Mouse (Mus musculus) MEL (cell line): ENCODE measurements around the gene Scube3. TPM values are rescaled to one million over a fixed set of nuclear protein-coding genes. Genes with fewer than 3 reads are reported as not detected.
A peak's percentile ranks its signal among the peaks of the same experiment; 100 is the strongest.

Source experiments
- DNase-seq: peaks from one replicate; pipeline ENCODE4 v3.0.0; 2011; ENCODE audit warnings: low read depth, low spot score
- H3K27ac ChIP-seq: 2 replicates; pipeline ENCODE4 v1.5.1; 2012; ENCODE audit warnings: low read depth, mild to moderate bottlenecking, control low read depth, low read length, moderate library complexity; ENCODE audit not compliant: control insufficient read depth
- H3K27me3 ChIP-seq, 2 experiments: fragments of 150-350 bp in 1 of 2; sonication (generic) in 1 of 2; 2 replicates each; pipeline ENCODE4 v1.6.1; 2012; ENCODE audit warnings: low read length in 2 of 2, mild to moderate bottlenecking in 2 of 2, improper control_type of control experiment in 1 of 2, moderate library complexity in 1 of 2; ENCODE audit not compliant: insufficient read depth in 2 of 2, control insufficient read depth in 1 of 2
- H3K36me3 ChIP-seq, 2 experiments: 2 replicates each; pipeline ENCODE4 v1.6.1; 2012 to 2014; ENCODE audit warnings: low read length in 2 of 2, improper control_type of control experiment in 1 of 2, inconsistent platforms in 1 of 2, mild to moderate bottlenecking in 1 of 2; ENCODE audit not compliant: insufficient read depth in 2 of 2, control insufficient read depth in 1 of 2
- H3K4me1 ChIP-seq, 2 experiments: fragments of 150-350 bp in 1 of 2; sonication (generic) in 1 of 2; 2 replicates each; pipeline ENCODE4 v1.6.1; 2012; ENCODE audit warnings: low read length in 2 of 2, improper control_type of control experiment in 1 of 2, mild to moderate bottlenecking in 1 of 2; ENCODE audit not compliant: insufficient read depth in 2 of 2, control insufficient read depth in 1 of 2
- H3K4me3 ChIP-seq, 2 experiments: fragments of 150-350 bp in 1 of 2; sonication (generic) in 1 of 2; 2 replicates each; pipeline ENCODE4 v1.5.1; 2012; ENCODE audit warnings: low read depth in 2 of 2, low read length in 2 of 2, mild to moderate bottlenecking in 2 of 2, moderate library complexity in 2 of 2, control low read depth in 1 of 2, improper control_type of control experiment in 1 of 2; ENCODE audit not compliant: control insufficient read depth in 1 of 2, insufficient read depth in 1 of 2
- H3K79me2 ChIP-seq: 2 replicates; pipeline ENCODE4 v1.6.1; 2012; ENCODE audit warnings: mild to moderate bottlenecking, low read length, moderate library complexity; ENCODE audit not compliant: control insufficient read depth, poor library complexity, insufficient read depth
- H3K9ac ChIP-seq: 2 replicates; pipeline ENCODE4 v1.6.1; 2012; ENCODE audit warnings: low read depth, mild to moderate bottlenecking, control low read depth, low read length, moderate library complexity; ENCODE audit not compliant: control insufficient read depth, poor library complexity, severe bottlenecking
- H3K9me3 ChIP-seq: fragments of 150-350 bp; sonication (generic); replicated peaks from 2 replicates; pipeline ENCODE4 v1.6.1; 2012; ENCODE audit warnings: mild to moderate bottlenecking, low read length, improper control_type of control experiment, moderate library complexity; ENCODE audit not compliant: insufficient read depth
- CTCF ChIP-seq, 3 experiments: IDR thresholded peaks in 2 of 3; conservative IDR thresholded peaks in 1 of 3; 2 replicates each; pipeline ENCODE4 v1.5.1; 2011 to 2012; ENCODE audit warnings: low read length in 3 of 3, low read depth in 2 of 3, mild to moderate bottlenecking in 2 of 3, improper control_type of control experiment in 1 of 3, inconsistent platforms in 1 of 3, mixed read lengths in 1 of 3, moderate library complexity in 1 of 3; ENCODE audit not compliant: control insufficient read depth in 1 of 3, insufficient read depth in 1 of 3, poor library complexity in 1 of 3, severe bottlenecking in 1 of 3
- E2F4 ChIP-seq: IDR thresholded peaks from 2 replicates; pipeline ENCODE4 v1.6.1; 2011; ENCODE audit warnings: low read depth, low read length, improper control_type of control experiment, borderline replicate concordance
- EP300 ChIP-seq, 2 experiments: IDR thresholded peaks; 2 replicates each; pipeline ENCODE4 v1.6.1; 2011; ENCODE audit warnings: improper control_type of control experiment in 2 of 2, low read length in 2 of 2, low read depth in 1 of 2, mild to moderate bottlenecking in 1 of 2
- GABPA ChIP-seq: IDR thresholded peaks from 2 replicates; pipeline ENCODE4 v1.6.1; 2012; ENCODE audit warnings: low read depth, mild to moderate bottlenecking, inconsistent platforms, low read length, improper control_type of control experiment, moderate library complexity
- HCFC1 ChIP-seq: IDR thresholded peaks from 2 replicates; pipeline ENCODE4 v1.6.1; 2012; ENCODE audit warnings: low read depth, mild to moderate bottlenecking, inconsistent platforms, low read length, improper control_type of control experiment, moderate library complexity
- KAT2A ChIP-seq: conservative IDR thresholded peaks from 2 replicates; pipeline ENCODE4 v1.6.1; 2012; ENCODE audit warnings: low read depth, low read length, improper control_type of control experiment, inconsistent platforms
- MXI1 ChIP-seq: IDR thresholded peaks from 2 replicates; pipeline ENCODE4 v1.6.1; 2011; ENCODE audit warnings: mild to moderate bottlenecking, low read depth, low read length, improper control_type of control experiment
- MYC ChIP-seq: IDR thresholded peaks from 2 replicates; pipeline ENCODE4 v1.6.1; 2011; ENCODE audit warnings: low read depth, mild to moderate bottlenecking, low read length, improper control_type of control experiment, moderate library complexity
- NRF1 ChIP-seq: IDR thresholded peaks from 2 replicates; pipeline ENCODE4 v1.6.1; 2014; ENCODE audit warnings: low read depth, mild to moderate bottlenecking, inconsistent platforms, low read length, improper control_type of control experiment, moderate library complexity; ENCODE audit not compliant: poor library complexity, insufficient read depth, severe bottlenecking
- POLR2A ChIP-seq, 2 experiments: IDR thresholded peaks; 2 replicates each; pipeline ENCODE4 v1.6.1; 2011 to 2012; ENCODE audit warnings: low read length in 2 of 2, mild to moderate bottlenecking in 2 of 2, control low read depth in 1 of 2, improper control_type of control experiment in 1 of 2, low read depth in 1 of 2, moderate library complexity in 1 of 2; ENCODE audit not compliant: control insufficient read depth in 1 of 2, insufficient read depth in 1 of 2, poor library complexity in 1 of 2
- RAD21 ChIP-seq: IDR thresholded peaks from 2 replicates; pipeline ENCODE4 v1.6.1; 2011; ENCODE audit warnings: mild to moderate bottlenecking, low read depth, low read length, improper control_type of control experiment
- SIN3A ChIP-seq: IDR thresholded peaks from 2 replicates; pipeline ENCODE4 v1.6.1; 2012; ENCODE audit warnings: low read length, improper control_type of control experiment, inconsistent platforms
- SMC3 ChIP-seq: IDR thresholded peaks from 2 replicates; pipeline ENCODE4 v1.6.1; 2011; ENCODE audit warnings: low read depth, low read length, improper control_type of control experiment
- USF1 ChIP-seq: IDR thresholded peaks from 2 replicates; pipeline ENCODE4 v1.6.1; 2014; ENCODE audit warnings: low read depth, mild to moderate bottlenecking, inconsistent platforms, low read length, improper control_type of control experiment, moderate library complexity
- polyA plus RNA-seq, 2 experiments: library from polyadenylated mRNA; stranded (reverse) in 1 of 2; unstranded in 1 of 2; fragments of >175 nt in 1 of 2; fragments of >200 nt in 1 of 2; gene quantifications; 2 replicates each; pipeline versions ENCODE4 v1.2.1 to v1.2.4; 2012; ENCODE audit warnings: low replicate concordance in 2 of 2, low read depth in 1 of 2; ENCODE audit not compliant: insufficient read length in 2 of 2, insufficient read depth in 1 of 2, missing spikeins in 1 of 2
- total RNA-seq: library from RNA; depleted of rRNA; stranded (reverse); fragments of 300-350 nt; gene quantifications from 2 replicates; pipeline ENCODE4 v1.2.3, GENCODE M21; 2012

Gene Scube3
- total and polyA plus RNA-seq, 3 experiments = 0.03 to 0.04 TPM; not detected in 1

DNA sequence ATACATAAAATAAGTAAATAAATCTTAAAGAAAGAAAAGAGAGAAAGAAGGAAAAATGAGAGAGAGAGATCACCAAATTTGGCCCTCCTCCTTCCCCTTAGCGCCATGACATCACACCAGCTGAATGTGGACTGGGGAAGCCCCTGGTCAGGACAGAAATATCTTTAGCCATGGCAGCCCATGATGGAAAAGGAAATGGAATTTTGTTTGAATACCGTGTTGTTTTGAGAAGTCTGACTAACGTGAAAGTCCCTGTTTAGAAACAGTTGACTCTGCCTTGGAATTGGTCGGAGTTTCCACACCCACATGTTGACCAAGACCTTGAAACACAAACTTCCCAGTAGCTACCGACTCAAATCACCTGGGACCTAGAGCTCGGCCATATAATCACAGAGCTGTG is 37.5 kb upstream of the Scube3 start:
- no peaks in the 10 kb centered on the region for H3K36me3 ChIP-seq
- H3K9ac ChIP-seq = no peak overlapping the region
- H3K9me3 ChIP-seq = no peaks in the 10 kb centered on the region
- H3K4me1 ChIP-seq = no peaks in the 10 kb centered on the region
- H3K27me3 ChIP-seq = no peaks in the 10 kb centered on the region
- H3K4me3 ChIP-seq = no peak overlapping the region
- no peak overlapping the region for H3K27ac ChIP-seq
- no peak for DNase-seq
- no peaks in the 10 kb centered on the region for H3K79me2 ChIP-seq
- TF ChIP-seq POLR2A (IDR thresholded peaks at IDR 0.05; ENCODE audit: control insufficient read depth in 1 of 2, insufficient read depth in 1 of 2, low read depth in 1 of 2, low read length in 2 of 2, poor library complexity in 1 of 2) = no peak

DNA sequence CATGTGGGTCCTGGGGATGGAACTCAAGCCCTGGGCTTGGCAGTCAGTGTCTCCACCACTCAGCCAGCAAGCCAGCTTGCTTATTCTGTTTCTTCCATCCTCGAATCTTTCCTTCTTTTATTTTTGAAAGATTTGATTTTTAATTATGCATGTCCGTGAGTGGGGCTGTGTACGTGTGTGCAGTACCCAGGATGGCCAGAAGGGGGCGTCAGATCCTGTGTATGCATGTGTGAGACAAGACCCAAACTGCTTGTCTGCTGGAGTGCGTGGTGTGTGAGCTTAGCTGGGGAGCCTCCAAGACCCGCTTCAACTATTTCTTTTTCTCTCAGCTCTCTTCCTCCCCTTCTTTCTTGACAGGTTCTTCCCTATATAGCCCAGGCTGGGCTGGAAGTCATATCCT is 35.6 kb upstream of the Scube3 start:
- no peaks in the 10 kb centered on the region for H3K36me3 ChIP-seq
- H3K4me1 ChIP-seq = no peaks in the 10 kb centered on the region
- H3K9me3 ChIP-seq = no peaks in the 10 kb centered on the region
- DNase-seq = peak; percentile 23
- no peaks in the 10 kb centered on the region for H3K79me2 ChIP-seq
- H3K4me3 ChIP-seq = no peak overlapping the region
- TF ChIP-seq MYC (no peak), CTCF (IDR thresholded peaks at IDR 0.05 in 2 of 3, conservative IDR thresholded peaks at IDR 0.05 in 1 of 3; ENCODE audit: control insufficient read depth in 1 of 3, insufficient read depth in 1 of 3, low read depth in 2 of 3, low read length in 3 of 3, poor library complexity in 1 of 3, severe bottlenecking in 1 of 3) (peak; percentile 57 to 66 (median 57)), GABPA (no peak), USF1 (no peak), EP300 (IDR thresholded peaks at IDR 0.05; ENCODE audit: low read depth in 1 of 2, low read length in 2 of 2) (no peak), RAD21 (peak; percentile 17), E2F4 (no peak), SMC3 (peak; percentile 43), HCFC1 (no peak), KAT2A (no peak)
- H3K9ac ChIP-seq = no peak overlapping the region
- H3K27me3 ChIP-seq = no peaks in the 10 kb centered on the region; a peak in 1 of 4 replicates
- H3K27ac ChIP-seq = no peak overlapping the region

DNA sequence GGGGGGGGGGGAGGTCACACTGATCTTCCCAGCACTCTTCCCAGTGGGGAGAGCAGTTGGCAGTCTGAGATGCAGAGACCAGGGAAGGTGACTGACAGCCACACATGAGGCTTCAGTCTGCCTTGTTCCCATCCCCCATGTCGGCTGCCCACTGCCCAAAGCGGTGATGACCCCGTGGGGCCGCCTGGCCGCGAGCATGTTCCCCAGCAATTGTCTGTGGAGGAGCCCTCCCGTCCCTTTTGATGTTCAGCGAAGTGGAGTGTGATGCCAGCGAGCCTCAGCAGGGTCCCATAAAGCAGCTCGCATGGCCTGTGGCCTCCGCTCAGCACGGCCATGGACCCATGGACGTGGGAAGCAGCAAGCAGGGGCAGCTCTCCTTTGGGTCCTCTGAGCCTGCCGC is 34.7 kb upstream of the Scube3 start:
- Histone ChIP-seq H3K9me3 (no peaks in the 10 kb centered on the region), H3K36me3 (no peaks in the 10 kb centered on the region), H3K79me2 (no peaks in the 10 kb centered on the region), H3K4me1 (no peaks in the 10 kb centered on the region), H3K27ac (no peak overlapping the region), H3K27me3 (no peaks in the 10 kb centered on the region; a peak in 1 of 4 replicates), H3K9ac (no peak overlapping the region), H3K4me3 (no peak overlapping the region)
- DNase-seq = no peak
- TF ChIP-seq KAT2A (no peak), NRF1 (no peak), GABPA (no peak), MXI1 (no peak), SIN3A (no peak), SMC3 (no peak)
